Mouse (Mus musculus): ENCODE data around the gene Sec31b.
A peak's percentile ranks its signal among the peaks of the same experiment; 100 is the strongest.

Gene Sec31b

DNA sequence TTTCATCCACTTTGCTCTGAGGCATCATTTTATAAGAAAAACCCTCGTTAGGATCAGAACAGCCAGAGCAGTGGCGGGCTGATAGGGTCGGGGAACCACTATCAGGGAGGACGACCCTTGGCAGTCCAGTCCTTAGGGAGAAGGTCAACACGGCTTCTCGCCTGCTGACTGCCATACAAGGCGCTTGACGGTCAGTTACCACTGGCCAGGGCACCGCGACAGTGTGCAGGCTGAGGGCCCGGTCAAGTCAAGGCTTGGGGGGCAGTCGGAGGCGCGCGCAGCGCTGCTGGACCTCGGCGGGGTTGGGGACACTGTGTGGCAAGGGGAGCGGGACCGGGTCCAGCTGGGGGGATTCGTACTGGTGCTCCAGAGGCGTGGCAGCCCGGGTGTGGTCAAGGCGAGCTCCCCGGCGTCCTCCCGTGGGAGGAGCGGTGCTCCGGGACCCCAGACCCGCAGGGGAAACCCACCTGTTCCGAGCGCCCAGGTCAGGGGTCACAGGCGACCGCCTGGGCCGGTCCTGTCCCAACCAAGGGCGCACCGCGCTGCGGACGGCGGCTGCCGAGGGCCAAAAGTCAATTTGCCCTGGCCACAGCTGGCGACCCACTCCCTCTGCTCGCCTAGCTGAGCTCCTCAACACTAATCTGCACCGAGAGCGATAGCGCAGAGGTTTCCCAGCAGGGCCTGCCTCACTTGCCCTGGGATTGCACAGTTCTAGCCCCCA lies at the start of gene Sec31b:
Gene Sec31b (minus strand): TSS at position 544 of the 721 bp plus-strand sequence.
- peak; percentile 75 for DNase-seq

DNA sequence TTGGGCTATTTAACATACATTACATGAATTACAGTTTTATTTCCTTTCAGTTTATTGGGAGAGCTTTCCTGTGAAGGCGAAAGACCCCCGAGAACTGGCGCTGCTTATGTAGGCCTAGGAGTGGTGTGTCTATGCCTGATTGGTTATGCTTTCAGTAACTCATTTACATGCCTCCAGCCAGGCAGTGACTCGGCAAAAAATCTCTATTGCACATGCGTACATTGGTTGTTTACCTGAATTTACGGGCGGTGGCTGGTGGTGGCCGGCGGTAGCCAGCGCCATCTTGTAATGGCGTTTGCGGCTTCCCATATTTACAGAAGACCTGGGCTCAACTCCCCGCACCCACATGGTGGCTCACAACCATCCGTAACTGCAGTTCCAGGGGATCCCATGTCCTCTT lies 48.5 kb upstream of the Sec31b start:
- no peak for DNase-seq

DNA sequence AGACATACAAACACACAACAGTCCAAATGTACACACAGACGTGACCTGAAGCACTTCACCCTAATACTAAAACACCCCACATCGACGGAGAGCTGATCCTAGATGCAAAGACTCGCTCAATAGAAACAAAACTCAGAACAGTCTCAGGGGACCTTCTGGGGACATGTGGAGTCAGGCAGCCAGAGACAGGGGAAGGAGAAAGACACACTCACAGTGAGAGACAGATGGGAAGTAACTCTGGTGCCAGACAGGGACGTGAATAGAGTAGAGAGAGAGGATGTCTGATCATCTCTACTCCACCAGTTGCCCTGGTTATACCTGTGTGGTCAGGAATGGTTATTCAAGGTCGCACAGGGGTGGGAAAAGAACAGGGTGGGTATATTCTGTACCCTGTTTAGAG lies 46.0 kb upstream of the Sec31b start:
- DNase-seq = no peak

DNA sequence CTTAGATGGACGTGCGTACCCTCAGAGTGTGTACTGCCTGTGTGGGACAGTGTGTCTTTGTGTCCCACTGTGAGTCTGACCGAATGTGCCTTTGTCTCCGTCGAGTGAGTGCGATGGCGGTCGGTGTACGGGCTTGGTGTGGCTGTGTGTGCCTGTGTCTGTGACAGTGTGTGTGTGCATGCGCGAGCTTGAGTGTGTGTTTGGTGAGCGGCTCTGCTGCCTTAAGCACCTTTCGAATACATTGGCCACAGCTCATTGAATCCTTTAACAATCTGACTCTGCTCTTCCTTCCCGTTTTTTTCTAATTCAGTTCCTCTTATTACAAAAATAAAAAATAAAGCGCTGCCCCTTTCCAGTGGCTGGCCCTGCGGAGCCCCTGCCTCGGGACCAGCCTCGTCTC lies 45.3 kb upstream of the Sec31b start:
- DNase-seq = no peak

DNA sequence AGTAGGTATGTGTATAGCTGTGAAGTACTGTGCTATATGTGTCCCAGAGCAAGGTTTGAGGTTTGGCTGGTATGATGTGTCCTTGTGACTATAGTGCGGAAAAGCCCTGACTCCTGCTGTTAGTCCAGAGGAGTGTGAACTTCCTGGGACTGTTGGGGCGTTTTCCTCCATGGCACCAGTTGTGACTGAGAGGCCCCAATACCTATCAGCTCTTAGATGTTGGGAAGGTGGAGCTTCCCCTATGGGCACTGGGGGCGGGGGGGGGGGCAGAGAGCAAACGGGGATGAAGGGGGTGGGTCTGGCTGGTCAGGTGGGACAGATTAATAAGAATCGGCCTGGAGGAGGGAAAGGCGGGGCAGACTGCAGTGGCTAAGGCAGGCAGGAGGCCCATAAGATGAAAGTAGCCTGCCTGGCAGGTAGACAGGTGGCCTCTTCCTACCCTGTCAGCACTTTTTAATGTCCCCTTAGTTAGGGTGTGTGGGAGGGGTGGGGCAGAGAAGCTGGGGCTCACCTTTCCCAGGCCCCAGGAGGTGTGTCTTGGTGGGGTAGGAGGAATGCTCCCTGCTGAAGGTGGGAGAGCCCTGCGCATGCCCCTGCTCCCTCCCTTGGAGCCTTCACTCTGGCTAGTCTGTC lies 44.0 kb upstream of the Sec31b start:
- DNase-seq = no peak

GRCm38 (mm10) chr19:44588036-44588435 lies 42.4 kb upstream of the Sec31b start:
- DNase-seq = no peak

DNA sequence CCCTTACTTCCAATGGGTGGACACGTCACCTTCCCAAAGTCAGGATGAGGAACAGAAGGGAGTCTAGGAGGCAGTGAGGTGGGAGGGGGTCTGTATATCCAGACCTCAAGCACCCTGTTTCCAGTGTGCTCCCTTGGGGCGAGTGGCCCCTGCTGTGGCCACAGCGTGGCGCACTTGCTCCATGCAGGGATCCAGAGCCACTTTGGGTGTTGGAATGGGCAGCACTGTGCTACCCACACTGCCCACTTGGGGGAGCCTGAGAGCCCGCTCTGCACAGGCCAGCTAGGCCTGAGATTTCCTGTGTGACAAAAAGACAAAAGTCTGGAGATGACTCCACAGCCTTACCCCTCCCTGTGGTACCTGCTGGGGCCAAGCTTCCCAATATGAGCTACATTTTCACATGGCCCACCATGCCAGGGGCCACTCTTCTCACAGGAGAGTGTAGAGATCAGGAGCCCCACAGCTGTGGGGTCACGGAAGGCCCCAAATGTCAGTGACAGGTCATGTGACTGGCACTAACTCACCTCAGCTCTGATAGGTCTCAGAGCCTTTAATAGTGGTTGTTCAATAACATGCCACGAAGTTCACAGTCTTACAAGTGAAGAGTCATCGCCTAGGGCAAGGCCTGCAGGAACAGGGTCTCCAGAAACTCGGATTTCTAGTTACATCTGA lies 37.1 kb upstream of the Sec31b start:
- peak; percentile 97 for DNase-seq

DNA sequence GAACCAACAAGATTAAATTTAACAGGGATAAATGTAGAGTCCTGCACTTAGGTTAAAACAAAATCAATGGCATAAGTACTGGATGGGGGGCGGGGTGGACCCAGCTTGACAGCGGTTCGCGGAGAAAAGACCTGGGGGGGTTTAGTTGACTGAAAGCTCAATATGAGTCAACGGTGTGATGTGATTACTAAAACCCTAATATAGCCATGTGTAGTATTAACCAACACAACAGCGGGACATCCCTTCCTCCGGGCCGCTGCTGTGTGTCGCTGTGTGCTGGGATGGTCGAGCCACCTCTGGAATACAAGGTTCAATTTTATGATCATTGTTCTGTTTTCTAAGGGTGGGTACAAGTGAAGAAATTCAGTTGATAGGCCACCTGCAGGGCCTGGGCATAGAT lies 36.4 kb upstream of the Sec31b start:
- no peak for DNase-seq

GRCm38 (mm10) chr19:44578038-44578437 lies 32.4 kb upstream of the Sec31b start:
- DNase-seq = no peak

GRCm38 (mm10) chr19:44576275-44576674 lies 30.6 kb upstream of the Sec31b start:
- no peak for DNase-seq

- no peak for DNase-seq
Measured at GRCm38 (mm10) chr19:44567763-44568162, 22.1 kb upstream of the Sec31b start.

DNA sequence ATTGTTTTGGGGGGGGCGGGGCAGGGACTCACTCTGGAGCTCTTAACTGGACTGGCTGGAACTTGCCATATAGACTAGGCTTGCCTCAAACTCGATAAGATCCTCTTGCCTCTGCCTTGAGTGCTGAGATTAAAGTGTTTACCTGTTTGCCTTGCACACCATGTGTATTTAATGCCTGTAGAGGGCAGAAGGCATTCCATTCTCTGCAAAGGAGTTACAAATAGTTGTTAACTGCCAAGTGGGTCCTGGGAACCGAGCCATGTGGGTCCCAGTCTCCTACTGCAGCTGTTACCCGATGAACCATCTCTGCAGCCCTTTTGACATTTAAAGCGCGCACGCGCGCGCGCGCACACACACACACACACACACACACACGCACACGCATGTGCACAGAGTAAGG lies 18.3 kb upstream of the Sec31b start:
- DNase-seq = no peak

DNA sequence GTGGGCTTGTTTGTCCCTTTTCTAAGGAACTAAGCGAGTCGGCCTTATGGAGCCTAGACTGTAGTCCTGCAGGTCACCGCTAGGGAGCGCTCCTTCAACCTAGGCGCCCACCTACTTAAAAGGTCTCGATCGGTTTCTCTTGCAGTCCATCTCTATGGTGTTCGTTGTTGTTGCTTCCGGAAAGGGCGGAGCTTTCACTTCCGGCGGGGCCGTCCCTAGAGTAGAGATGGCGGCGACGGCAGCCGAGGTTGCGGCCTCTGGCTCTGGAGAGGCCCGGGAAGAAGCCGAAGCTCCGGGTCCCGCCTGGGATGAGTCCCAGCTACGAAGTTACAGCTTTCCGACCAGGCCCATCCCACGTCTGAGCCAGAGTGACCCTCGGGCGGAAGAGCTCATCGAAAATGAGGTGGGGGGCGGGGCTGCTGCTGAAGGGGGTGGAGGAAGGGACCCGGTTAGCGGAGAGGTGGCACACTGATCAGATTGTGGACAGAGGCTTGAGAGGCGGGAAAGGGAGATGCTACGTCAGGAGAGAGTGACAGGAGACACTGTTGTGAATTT lies 17.1 kb upstream of the Sec31b start, which contains the start of gene Hif1an:
Gene Hif1an (plus strand): TSS at position 199 of the 555 bp plus-strand sequence.
- peak; percentile 95 for DNase-seq

DNA sequence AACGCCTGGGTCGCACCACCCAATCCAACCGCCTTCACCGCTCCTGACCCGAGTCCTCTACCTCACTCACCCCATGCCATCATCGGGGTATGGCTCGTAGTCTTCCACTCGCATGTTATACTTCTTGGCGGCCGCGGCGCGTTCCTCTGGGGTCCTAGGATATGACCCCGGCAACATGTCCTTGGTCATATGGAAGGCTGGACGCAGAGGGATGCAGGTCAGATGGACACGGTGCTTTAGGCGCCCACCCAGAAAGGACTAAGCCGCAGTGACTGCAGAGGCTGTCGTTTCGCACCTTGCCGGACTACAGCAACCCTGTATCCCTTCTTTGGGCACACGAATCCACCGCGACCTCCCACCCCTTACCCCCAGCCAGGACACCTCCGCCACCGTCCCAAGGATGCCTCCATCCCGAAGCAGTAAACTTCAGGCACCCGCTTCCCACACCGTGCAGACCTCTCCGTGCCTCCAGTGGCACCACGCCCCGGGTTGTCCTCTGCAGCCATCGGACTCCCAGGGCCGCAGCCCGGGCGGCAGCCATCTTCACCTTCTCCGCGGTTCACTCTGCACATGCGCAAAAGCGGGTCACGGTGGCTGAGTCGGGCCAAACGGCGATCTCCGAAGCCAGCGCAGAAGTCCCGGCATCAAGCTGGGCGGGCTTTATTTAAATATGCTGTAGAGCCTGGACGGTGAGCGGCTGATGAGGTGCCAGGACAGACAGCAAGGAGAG lies 9.4 kb upstream of the Sec31b start, which contains the start of gene Ndufb8:
Gene Ndufb8 (minus strand): TSS at position 580 of the 730 bp plus-strand sequence.
- peak; percentile 98 for DNase-seq

GRCm38 (mm10) chr19:44554490-44554860 lies 8.8 kb upstream of the Sec31b start:
- no peak for DNase-seq

DNA sequence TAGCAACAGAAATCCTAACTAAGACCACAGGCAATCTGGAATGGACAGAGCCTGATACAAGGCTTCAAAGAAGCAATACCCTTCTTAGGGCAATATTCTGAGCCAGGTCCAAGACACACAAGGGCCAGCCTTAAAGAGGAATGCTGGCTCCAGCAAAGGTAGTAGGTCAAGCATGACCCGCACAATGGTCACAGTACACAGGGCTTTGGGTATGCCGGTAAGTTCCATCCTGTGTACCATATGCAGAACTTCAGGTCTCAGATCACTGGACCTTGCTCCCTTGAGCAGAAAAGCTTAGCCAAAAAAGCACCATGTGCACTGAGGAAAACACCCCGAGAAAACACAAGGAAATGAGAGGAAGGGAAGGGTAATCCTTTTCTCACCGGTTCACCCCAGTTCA lies 7.6 kb upstream of the Sec31b start:
- peak; percentile 26 for DNase-seq

GRCm38 (mm10) chr19:44552731-44553130 lies 7.1 kb upstream of the Sec31b start, which contains the start of gene Gm20538:
TSS of gene Gm20538 (minus strand) at chr19:44552831.
- no peak for DNase-seq

- peak; percentile 87 for DNase-seq
Measured at GRCm38 (mm10) chr19:44544775-44545174, 889 bp downstream of the Sec31b start.

DNA sequence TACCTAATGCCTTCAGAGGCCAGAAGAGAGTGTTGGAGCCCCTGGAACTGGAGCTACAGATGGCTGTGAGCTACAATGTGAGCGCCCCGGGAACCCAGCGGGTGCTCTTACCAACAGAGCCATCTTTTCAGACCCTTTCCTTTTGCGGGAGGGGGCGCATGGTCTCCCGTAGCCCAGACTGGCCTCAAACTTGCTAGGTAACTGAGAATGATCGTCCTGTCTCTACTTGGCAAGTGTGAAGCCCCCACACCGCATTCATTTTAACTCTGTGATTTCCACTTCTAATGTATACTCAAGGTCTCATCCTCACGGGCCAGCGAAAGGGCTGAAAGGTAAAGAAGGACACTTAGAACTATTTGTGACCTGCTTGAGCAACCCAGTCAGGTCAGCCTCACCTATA lies 1.3 kb downstream of the Sec31b start:
- DNase-seq = no peak

- DNase-seq = no peak
Measured at GRCm38 (mm10) chr19:44542694-44543178, 2.9 kb downstream of the Sec31b start.

DNA sequence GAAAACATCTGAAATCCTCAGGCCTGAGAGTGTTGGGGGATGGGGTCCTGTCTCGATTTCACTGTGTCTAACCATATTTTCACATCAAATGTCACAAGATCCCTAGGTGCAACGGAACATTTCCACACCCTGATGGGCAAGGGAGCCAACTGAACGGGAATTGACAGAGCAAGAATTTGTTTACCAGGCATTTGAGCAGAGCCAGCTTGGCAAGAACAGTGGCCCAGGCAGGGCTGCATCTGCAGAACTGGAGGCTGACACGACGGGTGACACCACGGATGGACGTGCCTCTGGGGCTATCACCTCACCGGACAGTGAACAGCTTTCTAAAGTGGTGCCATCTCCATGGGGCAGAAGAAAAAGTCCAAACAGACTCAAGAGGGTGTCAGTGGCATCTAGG lies 8.2 kb downstream of the Sec31b start:
- DNase-seq = no peak

- peak; percentile 38 for DNase-seq
Measured at GRCm38 (mm10) chr19:44535376-44535775, 10.3 kb downstream of the Sec31b start.

GRCm38 (mm10) chr19:44530018-44530417 lies 15.6 kb downstream of the Sec31b start:
- no peak for DNase-seq

Measured in kidney, postnatal 10 days (tissue).